Mouse (Mus musculus): ENCODE measurements around the gene Recql5.

Recql5 gene

DNA sequence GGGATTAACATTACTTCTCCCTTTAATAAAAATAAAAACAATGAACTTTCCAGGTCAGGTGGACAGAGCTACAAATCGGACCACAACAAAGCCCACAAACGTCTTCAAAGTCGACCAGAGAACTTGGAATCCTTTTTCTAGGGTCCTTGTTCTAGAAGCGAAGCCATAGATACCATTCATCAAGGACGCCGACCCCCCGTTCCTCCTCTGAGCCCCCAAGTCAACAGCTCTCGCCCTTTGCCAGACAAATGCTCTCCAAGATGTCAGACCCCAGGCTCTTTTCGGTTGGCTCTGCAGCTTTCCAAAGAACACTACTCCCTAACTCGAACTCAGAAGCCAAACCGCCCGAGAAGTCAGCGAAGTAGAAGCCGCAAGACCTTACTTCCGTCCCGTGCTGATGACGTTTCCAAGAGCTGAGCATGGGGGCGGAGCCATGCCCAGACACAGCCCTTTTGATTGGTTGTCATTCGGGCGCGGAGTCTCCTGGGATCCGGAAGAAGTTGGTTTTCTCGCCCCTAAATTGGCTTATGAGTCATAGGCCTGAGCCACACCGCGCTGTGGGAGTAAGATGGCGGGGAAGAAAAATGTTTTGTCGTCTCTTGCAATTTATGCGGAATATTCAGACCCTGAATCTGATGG, at the start of gene Recql5, which contains the start of gene Sap30bp:
Gene Recql5, minus strand, starts transcription at position 370 of the 639 bp plus-strand sequence.
Gene Sap30bp, plus strand, starts transcription at position 175 of the 639 bp plus-strand sequence.
- DNase-seq (ENCODE audit: low spot score in 2 of 2) = peak; percentile 96 to 97

DNA sequence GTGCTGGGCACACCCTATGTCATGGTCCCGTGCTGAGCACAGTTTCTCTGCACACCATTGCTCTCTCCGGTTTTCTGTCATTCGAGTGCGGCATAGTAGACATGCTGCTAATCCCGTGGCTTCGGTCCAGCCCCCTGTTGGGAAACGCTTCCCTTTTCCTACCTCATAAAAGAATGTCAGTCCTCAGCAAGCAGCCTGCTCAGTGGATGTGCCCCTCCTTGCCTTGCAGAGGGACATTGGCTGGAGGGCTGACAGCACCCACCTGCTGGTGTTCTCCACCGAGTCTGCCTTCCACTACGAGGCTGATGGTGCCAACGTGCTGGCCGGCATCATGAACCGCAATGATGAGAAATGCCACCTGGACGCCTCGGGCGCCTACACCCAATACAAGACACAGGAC, 49.2 kb upstream of the Recql5 start:
- DNase-seq (ENCODE audit: low spot score in 2 of 2) = no peak

DNA sequence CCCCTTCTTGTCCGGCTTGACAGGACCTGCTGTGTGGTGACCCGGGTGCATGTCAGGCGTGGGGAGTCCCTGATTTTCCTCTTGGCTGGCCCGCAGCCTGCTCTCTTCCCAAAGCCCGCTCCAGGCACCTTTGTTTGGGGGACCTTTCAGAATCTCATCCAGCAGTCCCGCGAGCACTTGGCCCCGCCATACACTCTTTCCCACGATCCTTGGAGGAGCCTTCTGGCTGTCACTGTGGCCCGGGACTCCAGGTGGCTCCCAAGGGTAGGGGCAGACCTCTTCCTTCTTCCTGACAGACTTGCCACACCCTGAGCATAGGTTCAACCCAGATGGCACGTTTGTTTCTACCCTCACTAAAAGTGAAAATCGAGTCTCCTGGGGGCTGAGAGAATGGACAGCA, 42.3 kb upstream of the Recql5 start:
- DNase-seq (ENCODE audit: low spot score in 2 of 2) = no peak

DNA sequence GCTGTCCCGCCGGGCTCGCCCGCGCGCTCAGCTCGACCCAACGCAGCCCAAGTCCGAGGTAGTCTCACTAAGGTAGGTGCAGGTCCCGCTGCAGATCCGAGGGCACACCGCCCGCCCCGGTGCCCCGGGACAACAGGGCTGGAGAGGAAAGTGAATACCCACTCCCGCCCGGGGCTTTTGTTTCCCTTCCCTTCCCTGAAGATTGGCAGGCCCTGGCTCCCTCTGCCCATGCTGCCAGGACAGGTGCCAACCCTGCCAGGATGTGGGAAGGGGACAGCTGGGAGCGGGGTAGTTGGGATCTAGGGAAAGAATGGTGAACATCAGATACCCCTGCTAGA, 41.8 kb upstream of the Recql5 start:
- DNase-seq (ENCODE audit: low spot score in 2 of 2) = no peak

DNA sequence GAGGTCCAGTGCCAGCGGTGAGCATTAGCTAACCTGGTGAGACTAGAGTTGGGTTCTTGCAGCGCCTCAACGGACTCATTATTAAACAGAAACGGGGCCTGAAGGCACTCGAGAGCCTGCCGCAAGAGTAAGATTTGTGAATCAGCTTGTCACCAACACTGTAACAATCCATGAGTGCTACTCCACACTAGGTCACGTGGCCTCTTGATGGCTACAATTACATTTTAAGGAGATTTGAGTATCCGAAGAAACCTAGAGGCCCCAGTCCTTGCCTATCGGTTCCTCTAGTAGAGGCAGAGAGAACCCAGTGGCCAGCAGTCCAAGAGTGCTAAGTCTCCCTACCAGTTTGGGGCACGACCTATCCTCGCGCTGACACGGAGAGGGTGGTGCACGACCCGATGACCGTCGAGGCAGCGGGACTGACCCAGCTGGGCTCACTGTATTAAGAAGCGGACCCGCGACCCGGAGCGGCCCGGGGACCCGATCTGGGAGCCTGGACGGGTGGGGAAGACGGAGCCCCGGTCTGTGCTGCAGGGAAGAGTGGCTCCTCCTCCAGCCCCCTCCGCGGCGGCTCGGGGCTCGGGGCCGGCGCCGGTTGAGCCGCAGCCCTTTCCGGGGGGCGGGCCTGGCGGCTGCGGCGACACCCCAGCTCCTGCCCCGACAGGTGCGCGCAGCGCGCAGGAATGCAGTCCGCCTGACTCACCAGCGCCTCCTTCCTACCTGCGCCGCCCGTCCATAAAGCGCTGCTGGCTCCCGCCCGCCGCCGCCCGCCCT, 41.2 kb upstream of the Recql5 start, which contains the start of gene Itgb4:
Gene Itgb4, plus strand, starts transcription at position 401 of the 774 bp plus-strand sequence.
- DNase-seq (ENCODE audit: low spot score in 2 of 2) = peak; percentile 75 to 76

DNA sequence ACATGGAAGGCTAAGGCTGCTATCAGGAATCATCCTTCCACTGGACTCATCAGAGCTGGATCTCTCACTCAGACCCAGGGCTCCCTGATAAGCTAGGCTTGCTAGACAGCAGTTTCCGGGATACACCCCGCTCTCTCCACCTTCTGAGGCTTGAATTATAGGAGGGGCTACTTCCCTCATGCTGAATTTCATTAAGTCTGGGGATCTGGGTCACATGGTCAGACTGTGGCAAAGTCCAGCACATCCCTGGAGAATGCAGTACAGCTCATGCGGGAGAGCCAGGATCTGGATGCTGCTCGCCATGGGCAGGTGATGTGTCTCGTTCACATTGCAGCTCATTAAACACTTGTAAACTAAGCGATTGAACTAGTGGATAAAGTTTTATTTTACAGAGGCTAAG, 37.7 kb upstream of the Recql5 start:
- no peak for DNase-seq (ENCODE audit: low spot score in 2 of 2)

DNA sequence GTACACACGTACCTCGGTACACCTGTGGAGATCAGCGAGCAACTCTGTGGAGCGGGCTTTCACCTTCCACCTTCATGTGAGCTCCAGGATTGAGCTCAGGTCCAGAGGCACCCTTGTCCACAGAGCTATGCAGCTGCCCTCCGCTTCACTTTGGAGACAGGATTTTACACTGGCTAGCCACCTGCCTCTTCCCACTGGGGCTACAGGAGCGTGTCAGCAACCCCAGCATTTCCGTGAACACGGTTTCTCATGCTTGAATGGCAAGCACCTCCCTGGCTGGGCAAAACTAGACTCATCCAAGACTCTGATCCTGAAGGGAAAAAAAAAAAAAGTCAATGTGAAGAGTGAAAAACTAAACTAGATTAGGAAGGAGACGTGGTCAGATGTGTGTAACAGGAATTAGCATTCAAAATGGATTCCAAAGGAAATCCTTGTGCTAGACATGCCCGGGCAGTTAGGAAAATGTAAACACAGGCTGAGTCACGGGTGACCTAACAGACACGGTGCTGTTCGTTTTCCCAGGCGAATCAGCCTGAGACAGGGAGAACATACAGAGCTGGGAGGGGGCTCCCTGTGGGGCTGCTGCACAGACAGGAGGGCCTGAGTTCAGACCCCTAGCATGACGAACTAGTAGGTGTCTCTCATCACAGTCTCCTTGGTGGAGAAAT, 36.9 kb upstream of the Recql5 start:
- peak in 1 of 2 experiments; percentile 44 for DNase-seq (ENCODE audit: low spot score in 2 of 2)

DNA sequence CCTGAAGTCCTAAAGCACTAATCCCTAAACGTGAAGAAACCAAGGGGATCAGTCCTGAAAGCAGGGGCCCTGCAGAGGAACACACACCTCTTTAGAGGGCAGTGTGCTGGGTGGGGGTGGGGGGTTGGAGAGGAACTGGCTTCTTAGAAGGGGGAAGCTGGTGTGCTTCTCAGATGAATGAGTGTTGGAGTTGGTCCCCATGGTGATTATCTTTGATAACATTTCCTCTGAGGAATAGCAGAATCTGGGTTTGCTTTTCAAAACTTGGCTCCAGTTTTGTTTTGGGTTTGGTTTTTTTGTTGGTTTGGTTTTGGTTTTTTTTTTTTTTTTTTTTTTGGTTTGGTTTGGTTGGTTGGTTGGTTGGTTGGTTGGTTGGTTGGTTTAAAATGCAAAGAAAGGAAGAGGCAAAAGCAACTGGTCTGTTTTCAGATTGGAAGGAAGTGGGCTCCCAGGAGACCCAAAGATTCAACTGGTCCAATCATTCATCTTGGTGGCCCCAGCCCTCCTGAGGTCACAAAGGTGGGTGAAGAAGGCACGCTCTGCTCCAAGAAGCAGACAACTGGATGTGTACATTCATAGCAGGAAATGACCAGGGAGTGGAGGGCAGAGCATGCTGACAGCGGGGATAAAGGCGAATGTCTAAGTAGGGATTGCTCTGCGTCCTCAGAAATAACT, 35.6 kb upstream of the Recql5 start:
- DNase-seq (ENCODE audit: low spot score in 2 of 2) = no peak

GRCm38 (mm10) chr11:115964977-115965604, 31.8 kb upstream of the Recql5 start:
- peak in 1 of 2 experiments; percentile 49 for DNase-seq (ENCODE audit: low spot score in 2 of 2)

GRCm38 (mm10) chr11:115962651-115963412, 29.6 kb upstream of the Recql5 start:
- DNase-seq (ENCODE audit: low spot score in 2 of 2) = no peak

- no peak for DNase-seq (ENCODE audit: low spot score in 2 of 2)
These were observed 25.7 kb upstream of the Recql5 start for GRCm38 (mm10) chr11:115959018-115959417.

DNA sequence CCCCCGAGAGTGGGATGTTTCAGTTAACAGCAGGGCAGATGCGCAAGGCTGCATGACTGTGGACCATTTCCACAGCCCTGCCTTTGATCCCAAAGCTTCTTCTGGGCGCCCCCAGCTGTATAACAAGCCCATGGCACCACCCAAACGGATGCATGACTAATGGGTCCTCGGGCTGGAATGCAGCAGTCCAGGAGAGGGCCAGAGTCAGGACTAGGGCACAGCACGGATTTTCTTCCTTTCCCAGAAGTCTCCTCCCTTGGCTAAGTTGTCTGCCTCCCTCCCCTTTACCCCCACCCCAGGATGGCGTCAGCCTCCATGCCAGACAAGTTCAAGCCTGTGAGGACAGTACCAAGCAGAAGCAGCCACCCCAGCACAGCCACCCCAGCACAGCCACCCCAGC, 24.7 kb upstream of the Recql5 start:
- peak in 1 of 2 experiments; percentile 52 for DNase-seq (ENCODE audit: low spot score in 2 of 2)

GRCm38 (mm10) chr11:115956453-115956852, 23.2 kb upstream of the Recql5 start:
- no peak for DNase-seq (ENCODE audit: low spot score in 2 of 2)

- peak; percentile 35 to 55 for DNase-seq (ENCODE audit: low spot score in 2 of 2)
These were observed 22.1 kb upstream of the Recql5 start for GRCm38 (mm10) chr11:115955195-115955858.

- no peak for DNase-seq (ENCODE audit: low spot score in 2 of 2)
These were observed 21.4 kb upstream of the Recql5 start for GRCm38 (mm10) chr11:115954712-115955111.

- DNase-seq (ENCODE audit: low spot score in 2 of 2) = no peak
These were observed 17.4 kb upstream of the Recql5 start for GRCm38 (mm10) chr11:115950719-115951118.

DNA sequence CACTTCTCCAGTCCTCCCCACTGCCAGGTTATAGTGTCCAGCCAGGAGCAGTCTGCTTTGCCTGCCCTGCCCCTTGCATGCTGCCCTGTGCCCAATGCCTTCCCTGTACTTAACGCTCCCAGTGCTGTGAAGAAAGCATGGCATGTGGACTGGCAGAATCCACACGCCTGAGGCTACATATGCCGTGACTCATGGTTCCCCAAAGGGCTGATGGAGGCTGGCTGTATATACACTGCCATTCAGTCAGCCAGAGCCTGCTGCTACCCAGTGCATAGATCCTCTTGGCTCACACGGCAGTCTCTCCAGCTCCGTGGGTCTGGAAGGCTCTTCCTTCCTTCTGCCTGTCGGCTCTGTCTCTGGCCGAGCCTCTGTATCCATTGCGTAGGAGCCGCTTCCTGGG, 15.0 kb upstream of the Recql5 start:
- no peak for DNase-seq (ENCODE audit: low spot score in 2 of 2)

GRCm38 (mm10) chr11:115946221-115946828, 13.0 kb upstream of the Recql5 start:
- no peak for DNase-seq (ENCODE audit: low spot score in 2 of 2)

- peak in 1 of 2 experiments; percentile 26 for DNase-seq (ENCODE audit: low spot score in 2 of 2)
These were observed 12.0 kb upstream of the Recql5 start for GRCm38 (mm10) chr11:115945247-115945646.

DNA sequence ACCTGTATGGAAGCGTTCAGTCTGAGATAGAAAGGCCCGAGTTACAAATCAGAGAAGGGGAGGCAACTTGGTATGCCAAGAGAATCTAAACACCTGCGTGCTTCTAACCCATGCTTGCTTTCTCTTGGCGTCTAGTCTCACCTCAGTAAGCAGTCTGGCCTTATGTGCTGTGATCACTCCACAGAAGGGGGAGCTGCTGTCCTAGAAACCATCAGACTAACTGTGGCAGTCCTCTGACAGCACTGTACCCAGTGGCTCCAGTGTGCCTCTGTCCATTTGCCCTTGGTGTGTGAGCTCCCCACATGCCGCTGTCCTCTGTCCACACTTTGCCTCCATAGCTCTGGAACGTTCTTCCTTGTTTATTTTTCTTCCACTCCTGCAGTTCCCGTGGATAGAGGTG, 8.7 kb upstream of the Recql5 start:
- DNase-seq (ENCODE audit: low spot score in 2 of 2) = no peak

Data from urinary bladder, postnatal 36 days (tissue).